Comparison of ENCODE assay signal across 8 mouse cellular contexts in genomic region chr19:37529975-37530515, GRCm38 (mm10). TPM values are rescaled to one million over a fixed set of nuclear protein-coding genes. Genes with fewer than 3 reads are reported as not detected.
A peak's percentile ranks its signal among the peaks of the same experiment; 100 is the strongest.
DNase-seq lines count a peak whose midpoint lies in the region; ATAC-seq and TF ChIP-seq lines count a peak whose summit lies in the region.

No protein-coding gene starts in this region.

- DNase-seq in adrenal gland, postnatal 10 days, result peak; percentile 55
- no peak for DNase-seq in adrenal gland, postnatal 4 days (ENCODE audit: low spot score in 2 of 2)
- peak; percentile 61 for DNase-seq in kidney, adult 9 months
- peak; percentile 56 for DNase-seq in R1 (ENCODE audit: low read depth, low spot score)
- peak; percentile 87 for DNase-seq in forebrain, postnatal 0 days
- DNase-seq in lung, adult 2 months, result no peak
- peak; percentile 41 for DNase-seq in right cerebral cortex, postnatal 14 days

- no peak overlapping the region for H3K4me3 ChIP-seq in kidney, embryonic 16.5 days (ENCODE audit: low read length)
- H3K4me3 ChIP-seq in forebrain, postnatal 0 days (ENCODE audit: low read depth, low read length), result no peak overlapping the region
- no peak overlapping the region for H3K4me3 ChIP-seq in lung, adult 2 months (replicated peaks; ENCODE audit: extremely low read depth, low read depth, low read length)

- no peak overlapping the region for H3K9ac ChIP-seq in kidney, embryonic 16.5 days (replicated peaks; ENCODE audit: low read length)
- H3K9ac ChIP-seq in forebrain, postnatal 0 days, result no peak overlapping the region

- ATAC-seq in kidney, embryonic 16.5 days (ENCODE audit: low FRiP score, low TSS enrichment), result no peak
- ATAC-seq in forebrain, postnatal 0 days, result peak; percentile 50

- H3K9me3 ChIP-seq in kidney, embryonic 16.5 days (ENCODE audit: low read length), result no peaks in the 10 kb centered on the region
- no peaks in the 10 kb centered on the region for H3K9me3 ChIP-seq in forebrain, postnatal 0 days (ENCODE audit: low read length)

- TF ChIP-seq POLR2A in lung, adult 2 months (IDR thresholded peaks at IDR 0.05; ENCODE audit: borderline replicate concordance, extremely low read depth, low read depth, low read length), result no peak

- WGBS in kidney, embryonic 16.5 days, result 32% methylated on average over 7 of the region's 7 CpGs
- WGBS in forebrain, postnatal 0 days, result 33% methylated on average over 7 of the region's 7 CpGs
- 20% methylated on average over 7 of the region's 7 CpGs for WGBS in lung, adult 2 months

- no peaks in the 10 kb centered on the region for H3K27me3 ChIP-seq in kidney, embryonic 16.5 days (ENCODE audit: insufficient read depth, low read length)
- no peaks in the 10 kb centered on the region for H3K27me3 ChIP-seq in forebrain, postnatal 0 days (ENCODE audit: insufficient read depth, low read length)

- H3K27ac ChIP-seq in kidney, embryonic 16.5 days (ENCODE audit: low read length), result no peak overlapping the region
- no peak overlapping the region for H3K27ac ChIP-seq in forebrain, postnatal 0 days (ENCODE audit: low read depth, low read length)

- no peaks in the 10 kb centered on the region for H3K4me1 ChIP-seq in kidney, embryonic 16.5 days (ENCODE audit: insufficient read depth, low read length)
- no peaks in the 10 kb centered on the region for H3K4me1 ChIP-seq in forebrain, postnatal 0 days (ENCODE audit: insufficient read depth)
- H3K4me1 ChIP-seq in lung, adult 2 months (ENCODE audit: control insufficient read depth, insufficient read depth, low read length), result no peaks in the 10 kb centered on the region

- no peak overlapping the region for H3K4me2 ChIP-seq in kidney, embryonic 16.5 days (replicated peaks; ENCODE audit: low read depth, low read length)
- H3K4me2 ChIP-seq in forebrain, postnatal 0 days (ENCODE audit: low read depth), result no peak overlapping the region

- no peaks in the 10 kb centered on the region for H3K36me3 ChIP-seq in kidney, embryonic 16.5 days (ENCODE audit: insufficient read depth, low read length)
- H3K36me3 ChIP-seq in forebrain, postnatal 0 days (ENCODE audit: insufficient read depth), result no peaks in the 10 kb centered on the region

- peak; percentile 73 for TF ChIP-seq CTCF in forebrain, postnatal 0 days (IDR thresholded peaks at IDR 0.05; ENCODE audit: low read depth)
- TF ChIP-seq CTCF in lung, adult 2 months (IDR thresholded peaks at IDR 0.05; ENCODE audit: insufficient read depth, low read length), result peak; percentile 36

RNA-seq across cellular contexts. Expression of gene Exoc6, which starts 20.2 kb away (rescaled TPM):
- total RNA-seq in adrenal gland, postnatal 10 days (2021), result 10 to 100 TPM; 25.2 to 29.2 TPM
- 10 to 100 TPM; 21.3 to 22.3 TPM for total RNA-seq in adrenal gland, postnatal 4 days (2021)
- 25.3 and 26.9 TPM in 2 replicates for polyA plus RNA-seq in kidney, embryonic 16.5 days (2015; fragmentation: Nextera tagmentation; extraction: Ambion mirVana)
- 42.9 and 47.5 TPM in 2 replicates for total RNA-seq in forebrain, postnatal 0 days (2014; rRNA removed)
- 30.6 and 34.3 TPM in 2 replicates for polyA plus RNA-seq in forebrain, postnatal 0 days (2015; fragmentation: Nextera tagmentation; extraction: Ambion mirVana)
- 6.8 and 10.1 TPM in 2 replicates for polyA plus RNA-seq in lung, adult 2 months (2012; rRNA removed)

Comparison
In these comparisons a context has a peak if more than half of its experiments do, and no peak if none do; other contexts are left out.
1. DNase-seq: peak in adrenal gland, postnatal 10 days (single experiment), kidney, adult 9 months (single experiment), R1 (single experiment), forebrain, postnatal 0 days (single experiment) and right cerebral cortex, postnatal 14 days (single experiment); none in adrenal gland, postnatal 4 days (0 of 2) and lung, adult 2 months (single experiment).